Mouse (Mus musculus): Measurements from ENCODE around the gene Nlrp6.
A peak's percentile ranks its signal among the peaks of the same experiment; 100 is the strongest.

The Nlrp6 gene

DNA sequence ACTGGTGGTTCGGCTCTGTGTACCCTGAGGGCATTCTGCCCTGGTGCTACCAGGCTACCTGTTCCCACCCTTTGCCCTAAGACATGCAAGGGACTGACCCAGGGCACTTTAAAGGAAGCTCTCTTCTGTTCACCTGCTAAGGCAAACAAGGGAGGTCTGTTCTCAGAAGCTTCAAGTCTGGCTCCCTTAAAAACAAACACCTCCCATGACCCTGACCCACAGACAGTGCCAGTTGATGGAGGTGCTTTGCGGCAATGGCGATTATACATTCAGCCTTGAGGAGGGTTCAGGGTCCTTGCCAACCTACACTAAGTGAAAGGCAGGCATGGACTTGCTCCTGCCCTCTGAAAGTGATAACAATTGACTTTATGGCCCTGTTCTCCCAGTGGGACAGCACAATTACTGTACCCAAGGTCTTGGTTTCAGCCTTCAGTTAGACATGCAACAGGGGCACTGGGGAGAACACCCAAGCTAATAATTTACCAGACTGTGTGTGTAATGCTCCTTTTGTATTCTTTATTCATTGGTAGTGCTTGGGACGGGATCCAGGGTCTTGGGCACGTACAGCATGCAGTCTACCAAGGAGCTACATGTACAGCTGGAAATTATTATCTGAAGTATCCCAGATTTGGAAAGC lies 7.7 kb upstream of the Nlrp6 start:
- no peak for DNase-seq (ENCODE audit: low read depth, low spot score)

DNA sequence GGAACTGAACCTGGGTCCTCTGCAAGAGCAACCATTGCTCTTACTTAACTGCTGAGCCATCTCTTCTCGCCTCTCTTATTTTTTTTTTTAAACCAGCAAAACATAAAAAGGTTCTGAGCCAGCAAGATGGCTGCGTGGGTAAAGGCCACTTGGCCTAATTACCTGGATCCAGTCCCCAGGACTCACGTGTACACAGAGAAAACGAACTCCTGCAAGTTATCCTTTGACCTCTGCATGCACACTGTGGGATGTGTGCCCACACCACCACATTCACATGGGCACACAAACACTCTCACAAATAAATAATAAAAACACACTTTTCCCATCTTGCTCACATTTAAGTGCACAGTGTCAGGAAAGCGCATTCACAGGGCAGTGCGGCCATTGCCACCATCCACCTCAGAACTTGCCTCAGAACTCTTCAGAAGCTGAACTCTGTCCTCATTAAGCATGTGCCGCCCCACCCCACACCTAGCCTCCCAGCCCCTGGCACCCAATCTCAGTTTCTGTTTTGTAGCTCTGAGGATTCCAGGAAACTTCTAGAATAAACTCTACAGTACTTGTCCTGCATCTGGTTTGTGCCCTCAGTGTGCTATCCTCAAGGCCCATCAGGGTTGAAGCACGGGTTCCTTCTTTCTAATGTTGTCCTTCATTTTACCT lies 6.5 kb upstream of the Nlrp6 start:
- no peak for DNase-seq (ENCODE audit: low read depth, low spot score)

DNA sequence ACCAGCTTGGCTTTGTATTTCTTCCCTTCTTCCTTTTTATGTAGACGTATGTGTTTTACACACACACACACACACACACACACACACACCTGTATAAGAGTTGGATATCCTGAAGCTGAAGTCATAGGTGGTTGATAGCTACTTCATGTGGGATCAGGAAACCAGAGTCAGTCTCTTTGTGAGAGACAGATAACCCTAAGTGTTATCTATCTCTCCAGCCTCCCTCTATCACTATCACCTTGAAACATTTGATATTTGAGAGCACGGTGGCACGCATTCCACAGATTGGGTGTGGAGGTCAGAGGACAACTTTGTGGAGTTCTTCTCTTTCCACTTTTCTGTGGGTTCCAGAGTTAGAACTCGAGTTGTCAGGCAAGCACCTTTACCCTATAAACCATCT lies 791 bp upstream of the Nlrp6 start:
- DNase-seq (ENCODE audit: low read depth, low spot score): no peak

DNA sequence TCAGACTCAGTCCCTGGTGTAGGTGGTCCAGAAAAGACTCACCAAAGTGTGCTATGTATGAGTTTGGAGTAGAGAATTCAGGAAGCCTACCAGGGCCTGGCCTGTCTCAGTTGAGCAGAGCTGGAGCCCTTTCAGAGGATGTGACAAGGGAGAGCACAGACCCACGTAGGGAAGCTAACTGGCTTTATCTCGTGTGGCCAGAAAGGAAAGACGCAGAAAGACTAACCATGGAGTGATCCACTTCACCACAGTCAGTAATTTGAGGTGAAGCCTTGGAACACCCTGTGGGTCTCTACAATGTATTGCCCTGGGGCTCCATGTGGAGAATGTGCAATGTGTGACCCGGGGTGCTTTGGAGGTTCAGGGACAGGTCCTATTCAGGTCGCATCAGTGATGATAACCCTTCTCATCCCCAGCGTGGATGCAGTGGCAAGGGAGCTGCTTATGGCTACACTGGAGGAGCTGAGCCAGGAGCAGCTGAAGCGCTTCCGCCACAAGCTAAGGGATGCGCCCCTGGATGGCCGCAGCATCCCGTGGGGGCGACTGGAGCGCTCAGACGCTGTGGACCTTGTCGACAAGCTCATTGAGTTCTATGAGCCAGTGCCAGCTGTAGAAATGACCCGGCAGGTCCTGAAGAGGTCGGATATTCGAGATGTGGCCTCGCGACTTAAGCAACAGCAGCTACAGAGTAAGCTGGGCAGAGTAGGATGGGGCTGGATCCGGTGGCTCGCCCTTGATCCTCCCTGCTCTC lies 698 bp downstream of the Nlrp6 start:
- DNase-seq (ENCODE audit: low read depth, low spot score): no peak

DNA sequence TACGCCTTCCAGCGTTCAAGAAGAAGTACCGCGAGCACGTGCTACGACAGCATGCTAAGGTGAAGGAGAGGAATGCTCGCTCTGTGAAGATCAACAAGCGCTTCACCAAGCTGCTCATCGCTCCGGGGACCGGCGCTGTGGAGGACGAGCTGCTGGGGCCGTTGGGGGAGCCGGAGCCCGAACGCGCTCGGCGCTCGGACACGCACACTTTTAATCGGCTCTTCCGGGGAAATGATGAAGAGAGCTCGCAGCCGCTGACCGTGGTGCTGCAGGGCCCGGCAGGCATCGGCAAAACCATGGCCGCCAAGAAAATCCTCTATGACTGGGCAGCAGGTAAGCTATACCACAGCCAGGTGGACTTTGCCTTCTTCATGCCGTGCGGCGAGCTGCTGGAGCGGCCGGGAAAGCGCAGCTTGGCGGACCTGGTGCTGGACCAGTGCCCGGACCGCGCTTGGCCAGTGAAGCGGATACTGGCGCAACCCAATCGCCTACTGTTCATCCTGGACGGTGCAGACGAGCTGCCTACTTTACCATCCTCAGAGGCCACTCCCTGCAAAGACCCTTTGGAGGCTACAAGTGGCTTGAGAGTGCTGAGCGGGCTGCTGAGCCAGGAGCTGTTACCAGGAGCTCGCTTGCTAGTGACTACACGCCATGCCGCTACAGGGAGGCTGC lies 1.8 kb downstream of the Nlrp6 start:
- DNase-seq (ENCODE audit: low read depth, low spot score): no peak

DNA sequence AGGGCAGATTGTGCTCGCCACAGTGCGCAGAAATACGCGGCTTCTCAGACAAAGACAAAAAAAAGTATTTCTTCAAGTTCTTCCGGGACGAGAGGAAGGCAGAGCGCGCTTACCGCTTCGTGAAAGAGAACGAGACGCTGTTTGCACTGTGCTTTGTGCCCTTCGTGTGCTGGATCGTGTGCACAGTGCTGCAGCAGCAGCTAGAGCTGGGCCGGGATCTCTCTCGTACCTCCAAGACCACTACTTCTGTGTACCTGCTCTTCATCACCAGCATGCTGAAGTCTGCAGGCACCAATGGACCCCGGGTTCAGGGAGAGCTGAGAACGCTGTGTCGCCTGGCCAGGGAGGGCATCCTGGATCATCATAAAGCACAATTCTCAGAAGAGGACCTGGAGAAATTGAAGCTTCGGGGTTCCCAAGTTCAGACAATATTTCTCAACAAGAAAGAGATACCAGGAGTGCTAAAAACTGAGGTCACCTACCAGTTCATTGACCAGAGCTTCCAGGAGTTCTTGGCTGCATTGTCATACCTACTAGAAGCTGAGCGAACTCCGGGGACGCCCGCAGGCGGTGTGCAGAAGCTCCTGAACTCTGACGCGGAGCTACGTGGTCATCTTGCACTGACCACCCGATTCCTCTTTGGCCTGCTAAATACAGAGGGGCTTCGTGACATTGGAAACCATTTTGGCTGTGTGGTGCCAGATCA lies 2.5 kb downstream of the Nlrp6 start:
- no peak for DNase-seq (ENCODE audit: low read depth, low spot score)

DNA sequence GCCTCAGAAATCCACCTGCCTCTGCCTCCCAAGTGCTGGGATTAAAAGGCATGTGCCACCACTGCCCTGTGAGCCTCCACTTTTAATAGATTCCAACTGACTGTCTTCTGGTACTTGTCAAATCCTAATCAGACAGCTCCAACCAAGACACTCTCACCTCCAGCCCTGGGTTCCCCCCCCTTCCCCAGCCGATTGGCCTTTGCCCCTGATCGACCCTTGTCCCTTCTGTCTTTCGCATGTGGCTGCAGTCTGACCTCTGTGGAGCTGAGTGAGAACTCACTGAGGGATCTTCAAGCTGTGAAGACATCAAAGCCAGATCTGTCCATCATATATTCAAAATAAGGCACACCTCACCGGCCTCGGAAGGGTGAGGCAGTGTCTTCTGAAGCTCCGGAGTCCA lies 6.5 kb downstream of the Nlrp6 start:
- DNase-seq (ENCODE audit: low read depth, low spot score): no peak

DNA sequence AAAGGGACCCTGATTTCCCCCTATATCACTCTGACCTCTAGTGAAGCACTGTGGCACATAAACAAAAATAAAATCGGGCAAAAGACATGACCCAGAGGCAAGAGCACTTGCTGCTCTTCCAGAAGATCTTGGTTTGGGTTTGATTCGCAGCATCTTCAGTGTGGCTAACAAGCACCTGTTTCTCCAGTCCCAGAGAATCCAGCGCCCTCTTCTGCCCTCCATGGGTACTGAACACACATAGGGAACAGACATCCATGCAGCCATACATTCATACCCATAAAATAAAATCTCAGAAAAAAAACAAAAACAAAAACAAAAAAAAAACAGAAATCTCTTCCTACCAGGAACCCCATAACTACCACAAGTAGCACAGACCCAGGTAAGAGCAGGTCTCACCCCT lies 17.7 kb downstream of the Nlrp6 start:
- DNase-seq (ENCODE audit: low read depth, low spot score): no peak

DNA sequence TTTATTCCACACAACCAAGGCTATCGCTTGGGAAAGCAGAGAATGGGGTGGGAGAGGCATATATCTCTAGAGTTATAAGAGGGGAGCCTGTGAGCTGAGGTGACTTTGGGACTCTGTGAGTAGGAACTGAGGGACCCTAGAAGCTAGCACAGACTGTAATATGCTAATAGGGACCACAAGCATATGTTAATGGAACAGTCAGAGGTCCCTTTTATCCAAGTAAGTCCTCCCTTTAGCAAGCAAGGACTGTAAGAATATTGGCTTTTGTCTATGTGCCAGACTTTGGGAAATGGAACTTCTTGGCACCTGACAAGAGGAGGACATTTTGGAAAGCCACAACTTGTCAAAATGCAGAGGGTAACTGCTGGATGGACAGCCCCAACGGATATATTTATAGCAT lies 18.2 kb downstream of the Nlrp6 start:
- DNase-seq (ENCODE audit: low read depth, low spot score): no peak

DNA sequence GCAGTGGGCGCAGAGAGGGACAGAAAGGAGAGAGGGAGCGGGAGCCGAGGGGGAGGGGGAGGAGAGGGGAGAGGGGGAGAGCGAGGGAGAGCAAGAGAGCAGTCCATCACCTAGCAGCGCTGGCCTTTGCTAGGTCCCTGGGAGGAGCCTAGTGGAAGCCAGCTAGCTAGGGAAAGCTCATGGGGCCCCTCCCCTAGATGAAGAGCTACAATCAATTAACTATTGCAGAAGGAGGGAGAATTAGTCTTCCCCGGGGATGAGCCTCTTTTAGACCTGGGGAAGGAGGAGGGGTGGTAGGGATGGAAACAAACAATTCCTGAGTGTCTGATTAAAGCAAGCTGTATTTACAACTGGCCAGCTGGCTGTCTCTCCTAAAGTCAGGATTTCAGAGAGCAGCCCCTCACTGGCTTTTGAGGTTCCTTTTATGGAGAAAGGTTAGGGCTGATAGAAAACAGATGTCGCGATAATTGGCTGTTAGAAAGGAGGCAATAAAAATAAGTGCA lies 19.0 kb downstream of the Nlrp6 start:
- no peak for DNase-seq (ENCODE audit: low read depth, low spot score)

DNA sequence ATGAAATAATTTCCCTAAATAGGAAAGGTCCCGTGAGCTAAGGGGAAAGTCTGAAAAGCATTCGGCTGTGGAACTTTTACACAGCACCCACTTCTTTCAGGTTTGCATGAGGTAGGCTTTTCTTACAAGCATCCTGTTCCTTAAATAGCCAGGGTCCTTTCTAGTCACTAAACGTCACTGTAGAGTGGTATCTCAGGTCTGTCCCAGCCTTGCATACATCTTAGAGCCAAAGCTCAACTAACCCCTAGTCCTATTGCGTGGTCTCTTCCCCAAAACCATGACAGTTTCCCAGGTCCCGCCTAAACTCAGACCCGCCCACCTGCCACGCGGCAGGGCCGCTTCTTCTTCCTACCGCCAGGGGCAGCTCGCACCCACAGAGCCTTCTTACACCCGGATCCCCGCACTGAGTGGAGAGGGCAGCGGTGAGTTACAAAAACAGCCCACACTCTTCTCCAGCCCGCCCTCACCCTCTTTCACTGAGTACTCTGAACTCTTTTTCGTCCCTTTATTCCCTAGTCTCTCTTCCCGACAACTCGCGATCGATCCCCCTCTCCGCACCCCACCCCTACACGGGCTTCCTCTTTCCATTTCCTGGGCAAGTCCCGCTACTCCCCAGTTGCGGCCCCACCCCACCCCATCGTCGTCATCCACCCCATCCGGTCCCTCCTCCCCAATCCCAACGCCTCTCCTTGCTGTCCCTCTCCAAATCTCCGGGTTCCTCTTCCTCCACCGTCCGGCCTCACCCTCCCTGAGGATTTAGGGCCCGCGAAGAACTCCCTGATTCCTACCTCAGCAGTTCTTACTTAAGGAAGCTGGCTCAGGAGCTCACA lies 20.7 kb downstream of the Nlrp6 start, which contains the start of gene Pgghg:
Gene Pgghg (plus strand): TSS at position 170 of the 830 bp plus-strand sequence.
- DNase-seq (ENCODE audit: low read depth, low spot score): peak; percentile 48

DNA sequence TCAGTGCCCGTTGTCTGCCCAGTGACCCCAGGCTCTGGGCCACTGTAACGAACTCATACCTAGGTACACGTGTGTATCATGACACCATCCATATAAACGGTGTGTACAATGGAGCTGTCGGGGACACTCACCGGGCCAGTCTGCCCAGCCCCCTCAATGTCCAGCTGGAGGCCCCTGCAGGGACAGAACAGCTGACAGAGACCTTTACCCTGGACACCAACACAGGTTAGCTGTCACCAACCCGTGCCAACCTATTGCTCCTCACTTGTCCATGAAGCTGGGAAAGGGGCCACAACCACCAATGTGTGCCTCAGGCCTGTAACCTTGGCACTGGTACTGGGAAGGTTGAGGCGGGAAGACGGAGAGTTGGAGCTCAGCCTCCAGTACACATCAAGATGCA lies 21.6 kb downstream of the Nlrp6 start:
- DNase-seq (ENCODE audit: low read depth, low spot score): no peak

DNA sequence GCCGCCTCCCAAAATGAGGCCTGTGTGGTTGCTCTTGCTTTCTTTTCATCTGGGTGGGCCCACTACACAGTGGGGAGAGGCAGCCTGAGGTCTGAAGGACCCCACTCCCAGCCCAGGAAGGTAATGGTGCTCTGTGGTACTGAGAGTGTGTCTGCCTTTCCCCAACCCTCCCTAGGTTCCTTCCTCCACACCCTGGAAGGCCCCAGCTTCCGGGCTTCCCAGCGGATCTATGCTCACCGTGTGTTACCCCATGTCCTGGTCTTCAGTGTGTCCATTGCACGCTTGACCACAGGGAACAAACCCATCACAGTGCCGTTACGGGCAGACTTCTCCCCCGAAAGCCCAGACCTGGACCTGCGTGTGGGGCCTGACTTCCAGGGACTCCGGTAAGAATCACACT lies 22.1 kb downstream of the Nlrp6 start:
- DNase-seq (ENCODE audit: low read depth, low spot score): no peak

DNA sequence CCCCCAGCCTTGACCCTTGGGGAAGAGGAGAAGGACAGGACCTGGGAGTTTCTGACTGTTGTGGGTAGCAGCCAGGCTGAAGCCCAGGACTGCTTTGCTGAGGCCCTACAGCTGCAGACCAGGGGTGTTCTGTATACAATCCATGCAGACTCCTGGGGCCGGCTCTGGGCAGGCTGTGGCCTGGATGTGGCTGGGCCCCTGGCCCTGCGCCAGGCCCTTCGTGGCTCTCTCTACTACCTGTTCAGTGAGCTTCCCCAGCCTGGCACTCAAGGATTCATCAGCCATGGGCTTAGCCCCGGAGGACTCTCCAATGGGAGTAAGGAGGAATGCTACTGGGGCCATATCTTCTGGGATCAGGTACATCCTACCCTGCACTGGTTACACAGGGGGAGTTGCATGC lies 22.7 kb downstream of the Nlrp6 start:
- DNase-seq (ENCODE audit: low read depth, low spot score): no peak

DNA sequence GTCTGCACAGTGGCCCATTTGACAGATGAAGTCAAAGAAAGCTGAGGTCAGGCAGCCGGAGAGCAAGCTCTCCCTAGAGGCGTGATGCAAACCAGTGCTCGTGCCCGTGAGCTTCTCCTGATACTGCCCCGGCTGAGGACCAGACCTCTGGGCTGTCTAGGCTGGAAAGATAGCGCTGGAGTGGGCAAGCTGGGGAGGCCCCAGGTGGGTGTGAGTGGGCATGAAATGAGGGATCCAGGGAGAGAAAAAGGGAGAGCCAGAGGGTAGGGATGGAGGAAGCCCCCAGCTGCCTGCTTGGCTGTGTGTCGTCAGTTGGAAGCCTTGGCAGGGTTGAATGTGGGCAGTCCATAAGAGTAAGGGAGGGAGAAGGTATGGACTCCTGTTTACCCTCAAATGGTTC lies 23.5 kb downstream of the Nlrp6 start:
- no peak for DNase-seq (ENCODE audit: low read depth, low spot score)

DNA sequence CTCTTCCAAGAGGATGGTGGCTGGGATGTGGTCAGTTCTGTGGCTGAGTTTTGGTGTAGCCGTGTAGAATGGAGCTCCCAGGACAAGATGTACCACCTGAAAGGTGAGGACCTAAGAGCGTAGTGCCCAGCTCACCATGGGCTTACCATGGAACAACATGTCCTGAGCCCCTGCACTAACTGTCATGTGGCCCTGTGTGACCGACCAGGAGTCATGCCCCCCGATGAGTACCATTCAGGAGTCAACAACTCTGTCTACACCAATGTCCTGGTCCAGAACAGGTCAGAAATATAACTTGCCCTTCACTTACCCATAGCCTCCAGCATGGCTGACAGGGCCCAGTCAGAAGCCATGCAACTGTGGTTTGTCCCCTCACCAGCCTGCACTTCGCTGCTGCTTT lies 24.5 kb downstream of the Nlrp6 start:
- DNase-seq (ENCODE audit: low read depth, low spot score): no peak

DNA sequence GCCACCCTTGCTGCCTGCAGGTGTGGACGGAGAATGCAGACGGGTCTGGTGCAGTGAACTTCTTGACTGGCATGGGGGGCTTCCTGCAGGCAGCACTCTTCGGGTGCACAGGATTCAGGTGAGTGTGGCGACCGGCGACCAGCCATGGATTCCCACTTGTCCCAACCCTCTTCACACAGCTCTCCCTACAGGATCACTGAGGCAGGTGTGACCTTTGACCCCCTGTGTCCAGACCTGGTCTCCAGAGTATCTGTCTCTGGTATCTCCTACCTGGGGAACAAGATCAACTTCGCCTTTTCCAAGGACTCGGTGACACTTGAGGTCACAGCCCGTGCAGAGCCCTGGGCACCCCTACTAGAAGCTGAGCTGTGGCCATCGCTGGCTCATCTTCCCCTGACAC lies 25.6 kb downstream of the Nlrp6 start:
- DNase-seq (ENCODE audit: low read depth, low spot score): no peak

DNA sequence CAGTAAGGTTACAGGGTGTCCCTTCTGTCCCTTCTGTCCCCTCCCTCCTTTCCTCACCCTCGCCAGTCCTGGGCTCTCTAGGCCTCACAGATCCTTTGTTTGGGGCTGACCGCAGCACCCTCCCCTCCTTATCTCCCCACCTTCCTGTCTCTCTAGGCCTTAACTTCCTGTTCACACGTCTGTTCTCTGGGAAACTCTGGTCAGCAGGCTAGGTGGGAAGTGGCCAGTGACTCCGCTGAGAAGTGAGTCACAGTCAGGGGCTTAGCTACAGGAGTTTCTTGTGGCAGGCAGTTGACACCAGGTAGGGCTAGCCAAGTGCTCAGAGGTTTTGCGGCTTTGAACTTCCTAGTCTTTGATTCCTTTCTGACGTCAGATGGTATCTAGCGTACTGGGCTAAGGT lies 26.3 kb downstream of the Nlrp6 start:
- DNase-seq (ENCODE audit: low read depth, low spot score): no peak

DNA sequence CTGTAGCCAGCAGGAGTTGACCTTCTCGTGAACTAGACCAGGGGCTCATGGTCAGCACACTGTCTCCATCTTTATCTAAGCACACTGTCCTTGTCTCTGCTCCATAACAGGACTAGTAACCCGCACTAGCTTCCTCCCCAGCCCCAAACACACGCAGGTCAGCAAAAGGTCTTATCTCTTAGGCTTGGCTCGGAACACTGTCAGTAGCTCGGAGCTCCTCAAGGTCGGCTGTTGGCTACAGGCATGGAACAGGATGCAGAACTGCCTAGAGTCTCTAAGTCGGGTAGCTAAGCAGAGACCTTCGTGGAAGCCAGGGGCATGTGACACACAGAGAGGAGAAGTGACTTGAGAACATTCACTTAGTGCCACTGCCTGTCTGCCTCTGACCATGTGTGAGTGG lies 27.5 kb downstream of the Nlrp6 start:
- DNase-seq (ENCODE audit: low read depth, low spot score): no peak

DNA sequence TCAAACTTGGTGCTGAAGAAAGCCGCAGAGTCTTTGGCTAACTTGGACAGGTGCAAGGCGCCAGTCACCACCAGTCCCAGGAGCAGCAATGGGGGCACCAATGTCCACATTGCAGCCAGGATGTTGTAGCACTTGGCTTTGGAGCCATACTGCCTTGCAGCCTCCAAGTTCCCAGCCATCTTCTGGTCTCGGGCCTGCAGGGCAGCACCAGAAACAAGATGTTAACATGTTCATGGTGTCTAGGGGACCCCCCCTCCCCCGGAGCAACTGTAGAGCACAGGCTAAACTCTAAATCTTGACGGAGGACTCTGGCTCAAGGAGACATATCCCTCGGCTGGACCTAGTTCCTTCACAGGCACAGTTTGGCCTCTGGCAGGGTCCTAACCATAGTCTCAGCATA lies 28.6 kb downstream of the Nlrp6 start:
- DNase-seq (ENCODE audit: low read depth, low spot score): no peak
